Mouse (Mus musculus) large intestine, adult 2 months (tissue): Measurements from ENCODE around the gene Adcy2. TPM values are rescaled to one million over a fixed set of nuclear protein-coding genes. Genes with fewer than 3 reads are reported as not detected.

Source experiments
- DNase-seq: peaks from one replicate; pipeline ENCODE4 v3.0.0-alpha.2; 2012; ENCODE audit warnings: low read depth, low spot score
- WGBS: fragments of 180-500 bp; shearing (Covaris S2); methylation state at CpG from one replicate; pipeline ENCODE4 v1.1.7; 2018; 5-methylcytosine and 5-hydroxymethylcytosine counted together
- polyA plus RNA-seq: library from polyadenylated mRNA; depleted of rRNA; stranded (reverse); fragments of >200 nt; gene quantifications from 2 replicates; pipeline ENCODE4 v1.2.3, GENCODE M21; 2012

The Adcy2 gene
- polyA plus RNA-seq, 1 experiment = 0.61 TPM

DNA sequence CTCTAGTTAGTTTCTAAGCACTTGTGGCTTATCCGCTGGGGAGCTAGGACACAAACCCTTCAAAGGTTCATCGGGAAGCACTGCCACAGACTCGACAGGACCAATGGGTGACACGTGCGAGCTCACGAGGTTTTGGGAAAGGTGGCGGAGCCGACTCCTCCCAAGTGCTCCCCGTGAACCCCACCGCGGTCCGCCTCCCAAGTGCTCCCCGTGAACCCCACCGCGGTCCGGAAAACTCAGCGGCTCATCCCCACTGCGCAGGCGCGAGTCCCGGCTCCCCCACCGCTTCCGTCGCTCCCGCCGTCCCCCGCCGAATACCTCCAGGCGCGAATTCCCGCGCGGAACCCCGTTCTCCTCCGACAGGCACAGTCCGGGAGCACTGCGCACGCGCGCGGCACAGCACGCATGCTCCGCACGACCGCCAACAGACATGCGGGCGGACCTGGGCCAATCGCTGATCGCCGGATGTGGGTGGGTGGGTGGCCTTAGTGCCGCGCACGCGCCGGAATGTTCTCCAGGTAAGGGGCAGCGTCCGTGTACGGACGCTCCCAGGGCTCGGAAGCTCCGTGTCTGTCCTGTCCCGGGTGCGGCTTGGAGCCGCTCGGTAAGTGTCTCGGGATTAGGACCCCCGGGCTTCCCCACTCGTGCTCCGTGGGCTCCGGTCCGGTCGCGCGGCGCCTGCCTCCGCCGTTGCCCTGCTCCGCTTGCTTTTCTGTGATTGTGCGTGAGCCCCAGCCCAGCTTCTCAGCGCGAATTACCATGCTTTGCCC, 417.4 kb downstream of the Adcy2 start, which contains the start of the genes Mtrr and Fastkd3:
Mtrr (minus strand) TSS at position 403 of the 770 bp plus-strand sequence.
Fastkd3 (plus strand) TSS at position 488 of the 770 bp plus-strand sequence.
- WGBS = under 1% methylated on average over 81 of the region's 81 CpGs
- peak; percentile 75 for DNase-seq

DNA sequence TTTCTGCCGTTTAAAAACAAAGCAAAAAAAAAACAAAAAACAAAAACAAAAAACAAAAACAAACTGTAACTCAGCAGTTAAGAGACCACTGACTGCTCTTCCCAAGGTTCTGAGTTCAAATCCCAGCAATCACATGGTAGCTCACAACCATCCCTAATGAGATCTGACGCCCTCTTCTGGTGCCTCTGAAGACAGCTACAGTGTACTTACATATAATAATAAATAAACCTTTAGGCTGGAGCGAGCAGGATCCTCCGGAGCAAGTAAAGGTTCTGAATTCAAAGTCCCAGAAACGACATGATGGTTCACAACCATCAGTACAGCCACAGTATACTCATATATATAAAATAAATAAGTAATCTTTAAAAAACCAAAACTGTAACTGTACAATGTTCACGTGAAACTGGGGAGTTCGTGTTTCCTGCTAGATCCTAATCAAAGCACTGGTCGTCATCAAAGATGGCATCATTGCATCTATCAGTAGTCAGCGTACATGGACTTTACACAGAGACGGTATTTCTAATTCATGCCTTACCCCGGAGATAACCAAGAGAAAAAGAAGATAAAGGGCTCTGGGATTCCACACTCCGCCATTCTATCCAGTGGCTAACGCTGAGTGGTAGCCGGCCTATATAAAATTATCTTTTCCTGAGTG, 418.1 kb downstream of the Adcy2 start:
- 14% methylated on average over 14 of the region's 14 CpGs for WGBS
- DNase-seq = no peak

DNA sequence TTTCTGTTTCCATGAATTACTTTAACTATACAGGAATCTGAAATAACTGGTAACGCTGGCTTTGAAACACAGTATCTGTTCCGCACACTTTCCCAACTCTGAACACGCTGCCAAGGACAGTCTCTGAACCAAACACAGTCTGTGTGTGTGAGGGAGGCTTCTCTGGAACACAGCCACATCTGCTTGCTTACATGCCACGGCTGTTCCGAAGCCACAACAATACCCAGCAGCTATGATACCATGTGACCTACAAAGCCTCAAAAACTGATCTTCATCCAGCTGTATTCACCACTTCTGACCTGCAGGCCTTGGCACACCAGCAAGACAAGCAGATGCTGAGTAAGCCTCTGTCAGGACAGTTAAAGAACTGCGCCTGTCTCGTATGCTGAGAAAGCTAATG, 421.4 kb downstream of the Adcy2 start:
- 85% methylated on average over 7 of the region's 7 CpGs for WGBS

DNA sequence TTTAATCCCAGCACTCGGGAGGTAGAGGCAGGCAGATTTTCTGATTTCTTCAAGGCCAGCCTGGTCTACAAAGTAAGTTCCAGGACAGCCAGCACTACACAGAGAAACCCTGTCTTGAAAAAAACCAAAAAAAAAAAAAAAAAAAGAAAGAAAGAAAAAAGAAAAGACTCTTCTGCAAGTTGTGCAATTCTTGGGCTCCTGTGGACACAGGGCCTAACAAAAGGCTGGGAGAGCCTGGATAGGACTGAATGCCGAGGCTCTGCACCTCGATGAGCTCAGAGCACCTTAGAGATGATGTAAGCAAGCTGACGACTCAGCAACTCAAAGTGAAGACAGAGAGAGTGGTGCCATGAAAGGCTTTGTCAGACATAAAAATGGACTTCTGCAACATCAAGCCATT, 424.9 kb downstream of the Adcy2 start:
- WGBS = 73% methylated on average over 4 of the region's 4 CpGs
- no peak for DNase-seq

More for the DNA sequence above, 421.4 kb downstream of the Adcy2 start:
- DNase-seq = no peak

DNA sequence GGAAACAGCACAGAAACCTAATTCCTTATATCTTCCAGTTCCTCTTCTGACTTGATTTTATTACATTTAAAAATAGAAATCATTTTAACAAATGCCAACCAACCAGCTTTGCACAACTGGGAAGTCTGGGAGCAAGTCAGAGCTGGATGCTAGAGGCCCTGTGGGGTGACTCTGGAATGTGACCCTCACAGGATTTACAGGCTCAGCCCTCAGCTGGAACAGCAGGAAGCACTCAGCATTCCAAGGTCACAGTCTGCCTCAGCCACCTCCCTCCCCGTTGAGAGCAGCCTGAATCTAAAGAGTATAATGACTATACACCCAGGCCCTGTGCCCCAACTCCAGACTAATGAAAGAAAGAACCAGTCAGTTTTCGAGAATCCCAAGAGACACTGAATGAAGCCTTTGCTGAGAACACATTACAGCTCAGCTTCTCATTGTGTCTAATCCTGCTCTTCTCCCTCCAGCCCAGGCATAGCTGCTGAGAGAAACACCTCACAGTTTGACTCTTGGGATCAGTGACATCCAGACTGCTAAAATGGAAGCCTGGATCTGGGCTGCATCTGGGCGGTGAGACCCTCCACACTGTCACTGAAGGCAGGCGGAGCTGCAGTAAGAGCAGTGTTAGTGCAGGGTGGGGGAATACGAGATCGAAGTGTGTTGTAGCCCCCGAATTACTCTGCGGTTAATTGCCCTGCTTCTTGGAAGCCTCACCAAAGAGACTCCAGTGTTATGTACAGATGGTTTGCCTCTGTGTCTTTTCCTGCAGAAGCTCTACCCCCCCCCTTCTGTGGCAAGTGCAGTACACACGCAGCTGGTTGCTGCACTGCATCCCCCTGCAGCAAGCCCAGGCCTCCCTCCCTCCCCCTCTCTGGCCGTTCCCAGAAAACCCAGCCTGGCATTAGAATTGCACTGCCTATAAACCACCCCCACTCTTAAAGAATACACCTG, 426.1 kb downstream of the Adcy2 start:
- WGBS = 61% methylated on average over 10 of the region's 10 CpGs
- no peak for DNase-seq

DNA sequence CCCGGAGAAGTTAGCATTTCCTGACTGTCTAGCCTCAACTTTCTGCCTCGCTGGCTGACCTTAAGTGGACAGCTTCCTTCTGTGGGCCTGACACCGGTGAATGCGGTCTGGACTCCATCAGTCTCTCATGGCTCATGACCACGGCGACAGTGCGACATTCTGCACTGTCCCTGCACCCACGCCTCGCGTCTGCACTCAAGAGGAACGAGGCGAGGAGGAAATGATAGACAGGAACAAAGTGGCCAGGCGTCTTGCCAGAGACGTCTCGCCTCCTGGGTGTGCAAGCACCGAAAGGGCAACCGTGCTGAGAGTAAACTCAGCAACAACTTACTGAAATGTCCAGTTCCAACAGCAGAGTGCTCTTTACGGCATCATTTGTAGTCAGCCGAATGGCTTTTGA, 427.1 kb downstream of the Adcy2 start:
- 67% methylated on average over 19 of the region's 19 CpGs for WGBS

More for the DNA sequence above, 427.1 kb downstream of the Adcy2 start:
- DNase-seq = no peak
